Mouse (Mus musculus) liver (tissue): Measurements from ENCODE around the gene Mtus2.
"Not testable (repeated sequence)": the region's sequence is repeated elsewhere in the genome, so short reads cannot be mapped to it uniquely, and the experiment has no call there.

Experiments
- DNase-seq: peaks from one replicate; pipeline ENCODE4 v3.0.0-alpha.2; 2020; ENCODE audit warnings: mixed read lengths

The Mtus2 gene

GRCm38 (mm10) chr5:148130691-148131457 lies 173.8 kb downstream of the Mtus2 start:
- no peak for DNase-seq

DNA sequence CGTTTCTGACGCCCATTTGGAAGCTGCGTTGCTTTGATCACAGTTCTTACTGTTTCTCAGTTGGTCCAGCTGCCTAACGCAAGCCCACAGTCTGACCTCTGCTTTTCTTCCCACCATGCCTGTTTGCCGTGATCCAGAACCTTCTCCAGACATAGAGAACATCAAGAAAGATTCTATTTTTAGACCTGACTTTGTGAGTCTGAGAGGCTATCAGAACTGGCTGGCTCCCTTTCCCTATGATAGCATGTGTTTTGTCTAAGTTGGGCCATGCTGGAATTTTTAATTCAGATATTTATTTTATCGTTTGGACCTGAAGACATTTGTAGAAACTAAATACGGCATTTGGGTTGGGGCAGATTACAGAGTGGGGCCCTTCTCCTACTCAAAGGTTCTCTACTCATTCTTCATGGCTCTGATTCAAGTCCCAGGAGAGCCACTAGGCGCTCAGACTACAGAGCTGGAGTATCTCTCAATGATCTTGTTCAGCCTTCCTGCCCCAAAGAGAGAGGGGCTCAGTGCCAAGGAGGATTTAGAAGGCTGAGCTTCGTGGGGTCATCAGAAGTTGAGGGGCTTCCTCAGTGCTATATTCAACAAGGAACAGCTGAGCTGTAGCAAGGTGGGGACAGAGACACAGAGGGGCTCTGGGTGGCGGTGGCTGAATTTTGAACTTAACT lies 174.5 kb downstream of the Mtus2 start:
- DNase-seq = no peak

GRCm38 (mm10) chr5:148133448-148134060 lies 176.4 kb downstream of the Mtus2 start:
- DNase-seq = no peak

DNA sequence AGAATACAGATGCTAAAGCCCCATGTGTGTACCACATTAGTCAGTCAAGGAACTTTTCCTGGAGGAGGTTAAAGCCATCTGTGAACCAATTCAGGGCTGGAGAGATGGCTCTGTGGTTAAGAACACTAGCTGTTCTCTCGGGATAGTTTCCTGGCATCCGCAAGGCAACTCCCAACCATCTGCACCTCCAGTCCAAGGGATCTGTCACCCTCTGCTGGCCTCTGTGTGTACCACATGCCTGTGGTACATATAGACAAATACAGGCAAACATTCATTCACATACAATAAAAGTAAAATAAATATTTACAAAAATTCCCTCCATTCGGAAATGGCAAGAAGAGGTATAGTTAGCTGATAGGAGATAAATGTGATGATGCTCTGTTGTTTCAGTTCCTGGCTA lies 184.5 kb downstream of the Mtus2 start:
- no peak for DNase-seq

GRCm38 (mm10) chr5:148146200-148146823 lies 189.2 kb downstream of the Mtus2 start:
- no peak for DNase-seq

- DNase-seq = no peak
These were observed 194.9 kb downstream of the Mtus2 start for GRCm38 (mm10) chr5:148151894-148152599.

GRCm38 (mm10) chr5:148152600-148153402 lies 195.7 kb downstream of the Mtus2 start:
- DNase-seq = peak; percentile 15

- DNase-seq = no peak
These were observed 196.2 kb downstream of the Mtus2 start for GRCm38 (mm10) chr5:148153403-148153713.

DNA sequence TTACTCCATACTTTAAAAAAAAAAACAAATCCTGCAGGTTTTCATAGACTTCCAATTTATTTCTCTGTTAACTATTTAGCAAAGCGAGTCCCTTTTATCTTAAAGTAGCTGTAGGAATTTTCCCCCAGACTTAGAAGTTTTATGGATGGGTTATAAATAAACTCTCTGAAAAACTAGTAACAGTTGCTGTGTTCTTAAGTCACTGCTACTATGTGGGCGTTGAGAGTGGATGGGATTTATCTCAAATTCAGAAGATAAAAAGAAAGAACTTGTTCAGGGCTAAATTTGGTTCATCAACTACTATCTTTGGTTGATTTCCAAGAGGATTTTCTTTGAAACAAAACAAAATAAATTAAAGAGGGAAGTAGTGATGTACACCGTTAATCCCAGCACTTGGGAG lies 197.6 kb downstream of the Mtus2 start:
- no peak for DNase-seq

DNA sequence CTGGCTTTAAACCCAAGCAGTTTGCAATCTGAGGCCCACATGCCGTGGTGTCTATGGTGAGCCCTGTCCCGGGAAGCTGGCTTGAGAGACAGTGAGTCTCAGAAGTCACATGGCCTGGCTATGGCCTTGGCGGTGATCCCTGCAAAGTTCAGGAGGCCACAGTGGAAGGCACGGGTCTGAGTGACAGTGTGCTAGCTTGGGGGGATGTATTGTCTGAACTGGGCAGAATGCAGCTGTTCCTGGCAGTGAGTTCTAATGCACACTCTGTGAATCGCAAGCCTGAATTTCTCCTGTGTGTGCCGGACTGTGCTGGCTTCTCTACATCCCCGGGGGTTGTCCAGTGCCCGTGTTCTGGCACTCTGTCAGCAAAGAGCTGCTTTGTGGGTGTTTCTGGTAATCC lies 202.2 kb downstream of the Mtus2 start:
- no peak for DNase-seq

- no peak for DNase-seq
These were observed 203.5 kb downstream of the Mtus2 start for GRCm38 (mm10) chr5:148160529-148161154.

- DNase-seq = no peak
These were observed 208.0 kb downstream of the Mtus2 start for GRCm38 (mm10) chr5:148165111-148165510.

DNA sequence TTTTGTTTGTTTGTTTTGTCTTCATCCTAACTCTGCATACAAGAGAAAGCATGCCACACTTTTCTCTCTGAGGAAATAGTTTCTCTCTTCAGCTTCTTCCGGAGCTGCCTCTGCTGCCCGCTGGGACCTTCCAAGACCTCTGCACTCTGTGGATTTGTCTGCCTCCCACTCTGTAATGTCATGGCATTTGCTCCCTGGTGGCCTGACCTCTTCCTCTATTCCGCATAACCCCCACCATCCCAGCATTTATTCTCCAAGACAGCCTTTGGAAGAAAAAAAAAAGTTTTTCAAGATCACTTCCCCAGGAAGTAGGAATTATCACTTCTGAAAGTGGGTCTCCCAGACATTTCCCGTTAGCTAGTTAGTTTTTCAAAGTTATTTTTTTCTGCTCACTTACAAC lies 218.0 kb downstream of the Mtus2 start:
- no peak for DNase-seq

DNA sequence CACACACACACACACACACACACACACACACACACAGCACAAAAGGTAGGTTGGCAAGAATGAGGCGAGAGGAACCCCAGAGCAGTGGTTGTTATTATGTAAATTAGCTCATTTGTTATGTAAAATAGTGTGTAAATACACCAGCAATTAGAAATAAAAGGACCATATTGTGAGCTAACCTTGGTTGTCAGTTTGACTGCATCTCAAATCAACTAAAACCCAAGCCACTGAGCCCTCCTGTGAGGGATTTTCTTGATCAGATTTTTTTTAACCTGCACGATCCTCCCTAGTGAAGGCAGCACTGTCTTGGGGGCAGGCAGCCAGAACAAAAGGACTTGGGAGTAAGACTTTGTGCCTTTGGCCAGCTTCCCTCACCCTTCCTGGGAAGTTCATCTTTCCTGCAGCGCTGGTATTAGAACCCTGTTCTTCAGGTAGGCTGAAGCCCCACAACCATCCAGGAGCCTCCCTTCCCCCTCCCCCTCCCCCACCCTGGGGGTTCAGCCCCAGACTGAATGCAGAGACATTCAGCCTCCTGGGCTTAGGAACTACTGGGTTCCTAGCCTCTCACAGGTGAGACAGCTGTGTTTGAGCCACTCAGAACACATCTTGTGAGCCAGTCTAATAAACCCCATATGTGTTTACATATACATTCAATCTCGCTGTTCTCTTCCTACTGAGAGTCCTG lies 218.8 kb downstream of the Mtus2 start:
- DNase-seq = no peak

DNA sequence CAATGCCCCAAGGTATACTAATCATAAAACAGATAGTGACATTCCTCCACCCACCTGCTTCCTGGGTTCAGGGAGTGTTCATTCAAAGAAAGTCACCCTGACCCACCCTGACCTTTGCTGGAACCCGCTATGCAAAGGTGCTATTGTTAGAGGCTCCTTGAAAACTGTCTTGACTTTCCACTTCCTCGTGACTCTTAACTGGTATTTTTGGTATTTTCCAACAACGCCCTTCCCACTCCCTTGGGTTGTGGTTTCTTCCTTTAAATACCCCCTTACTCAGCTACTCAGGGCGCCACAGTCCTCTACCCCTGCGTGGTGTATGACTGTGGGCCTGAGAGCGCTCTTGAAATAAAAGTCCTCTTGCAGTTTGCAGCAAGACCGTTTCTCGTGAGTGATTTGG lies 219.4 kb downstream of the Mtus2 start:
- not testable (repeated sequence) for DNase-seq

GRCm38 (mm10) chr5:148179231-148179630 lies 222.1 kb downstream of the Mtus2 start:
- no peak for DNase-seq

DNA sequence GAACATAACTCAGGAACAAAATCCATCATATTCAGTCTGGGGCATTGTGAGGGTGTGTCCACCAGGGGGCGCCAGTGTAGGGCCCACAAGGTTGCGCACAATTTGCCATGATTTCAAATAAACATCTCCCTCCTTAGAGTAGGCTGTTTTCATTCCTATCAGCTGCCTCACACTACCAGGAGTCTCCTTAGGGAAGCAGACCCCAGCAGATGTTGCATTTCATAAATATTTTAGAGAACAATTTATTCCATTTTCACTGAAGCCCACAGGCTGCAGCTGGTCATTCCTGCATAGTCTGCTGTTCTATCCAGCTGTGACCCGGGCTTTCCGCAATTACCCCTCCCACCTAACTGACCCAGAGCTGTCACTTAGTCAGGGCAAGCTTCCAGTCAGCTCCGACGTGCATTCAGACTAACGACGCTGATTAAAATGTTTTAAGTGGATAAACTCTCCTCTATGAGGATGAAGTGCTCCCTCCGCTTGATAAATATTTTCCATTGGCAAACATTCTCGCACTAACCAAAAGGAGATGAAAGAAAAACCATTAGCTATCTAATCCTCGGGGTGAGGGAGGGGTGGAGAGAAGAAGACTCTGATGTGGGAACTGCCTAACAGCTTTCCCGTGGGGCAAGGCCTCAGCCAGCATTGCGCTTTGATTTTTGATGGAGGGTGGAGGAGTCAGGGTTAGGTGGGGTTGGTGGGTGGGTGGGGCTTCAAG lies 223.6 kb downstream of the Mtus2 start:
- DNase-seq = no peak

DNA sequence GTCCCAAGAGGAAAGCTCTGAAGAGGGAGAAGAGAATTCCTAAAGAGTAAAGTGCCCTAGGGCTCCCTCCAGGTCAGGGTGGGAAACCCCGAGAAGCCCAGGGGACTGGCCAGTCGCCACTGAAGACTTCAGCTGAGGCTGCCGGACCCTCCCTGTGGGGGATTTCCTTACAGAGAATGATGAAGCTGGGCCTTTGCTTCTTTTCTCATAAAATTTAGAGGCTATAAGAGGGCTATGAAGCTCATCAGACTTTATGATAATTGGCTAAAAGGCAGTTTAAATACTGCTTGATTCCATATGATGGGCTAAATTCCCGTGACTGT lies 224.1 kb downstream of the Mtus2 start:
- DNase-seq = no peak

DNA sequence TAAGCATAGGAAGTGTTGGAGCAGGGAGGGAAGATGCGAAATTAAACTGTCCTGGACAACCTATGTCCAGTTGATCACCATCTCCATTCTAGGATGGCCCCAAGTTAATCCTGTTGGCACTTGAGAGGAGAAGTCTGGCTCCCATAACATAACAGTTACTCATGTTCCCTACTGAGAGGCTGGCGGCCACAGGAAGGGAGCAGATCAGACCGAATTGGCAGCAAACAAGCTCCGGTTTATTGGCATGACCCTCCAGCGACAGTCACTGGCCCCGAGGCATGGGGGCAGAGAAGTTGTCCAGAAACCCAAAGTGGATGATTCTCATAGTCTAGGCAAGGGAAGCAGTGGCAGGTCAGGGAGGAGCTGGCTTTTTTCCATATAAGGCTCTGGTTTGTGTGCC lies 224.8 kb downstream of the Mtus2 start:
- no peak for DNase-seq

- no peak for DNase-seq
These were observed 228.8 kb downstream of the Mtus2 start for GRCm38 (mm10) chr5:148185898-148186297.

GRCm38 (mm10) chr5:148191416-148191815 lies 234.3 kb downstream of the Mtus2 start:
- DNase-seq = no peak
